Mouse (Mus musculus) ZHBTc4 (cell line): ENCODE measurements around the gene Btbd7.
A peak's percentile ranks its signal among the peaks of the same experiment; 100 is the strongest.

Experiments used
- DNase-seq: peaks from one replicate; pipeline ENCODE4 v3.0.0-alpha.2; 2011; ENCODE audit warnings: low read depth, low spot score

Gene Btbd7

GRCm38 (mm10) chr12:102730798-102731619 lies 147.3 kb downstream of the Btbd7 start:
- peak; percentile 69 for DNase-seq
